Mouse (Mus musculus) kidney, postnatal 14 days (tissue): ENCODE measurements around the gene Gm21885.
"Not testable (repeated sequence)": the region's sequence is repeated elsewhere in the genome, so short reads cannot be mapped to it uniquely, and the experiment has no call there.

Source experiments
- DNase-seq: peaks from one replicate; pipeline ENCODE4 v3.0.0; 2022; ENCODE audit warnings: mixed read lengths

Gene Gm21885

DNA sequence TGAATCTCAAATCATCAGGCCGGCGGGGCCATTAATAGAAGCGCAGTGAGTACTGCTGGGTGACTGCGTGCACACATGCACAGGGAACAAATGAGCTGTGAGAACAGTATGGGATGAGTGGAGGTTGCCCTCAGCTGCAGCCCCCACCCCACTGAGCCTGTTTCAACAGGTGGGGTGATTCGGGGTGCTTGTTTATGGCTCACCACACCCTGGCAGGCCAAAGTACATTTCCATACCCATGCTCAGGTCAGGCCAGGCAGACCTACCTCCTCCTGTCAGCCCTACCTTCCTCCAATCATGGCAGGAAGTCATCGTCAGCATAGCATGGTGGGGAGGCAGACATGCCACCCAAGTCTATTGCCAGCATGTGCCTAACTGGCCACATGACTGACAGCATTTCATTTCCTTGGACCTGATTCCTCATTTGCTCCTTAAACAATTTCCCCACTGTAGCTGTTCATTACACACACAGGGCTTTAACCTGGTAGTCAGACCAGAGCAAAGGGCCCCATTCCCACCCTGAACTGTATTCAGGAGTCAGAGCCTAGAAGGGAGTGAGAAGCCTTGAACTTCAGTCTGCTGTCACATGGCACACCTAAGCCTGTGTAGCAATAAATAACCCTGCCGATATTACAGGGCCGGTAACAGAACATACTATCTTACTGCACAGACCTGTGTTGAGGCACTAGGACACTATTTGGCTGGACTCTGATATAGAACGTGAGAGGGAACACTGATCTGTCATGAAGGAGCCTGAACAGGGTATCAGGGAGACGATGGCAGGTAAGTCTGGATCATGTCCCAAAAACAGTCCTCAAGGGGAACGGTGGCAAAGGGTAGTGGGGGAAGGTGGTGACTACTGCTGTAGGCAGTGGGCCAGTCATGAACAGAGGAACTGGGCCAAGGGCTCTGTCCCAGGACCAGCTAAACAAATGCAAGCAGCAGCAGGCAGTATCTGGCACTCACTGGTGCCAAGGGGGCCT lies at the start of gene Gm21885:
Gene Gm21885 (plus strand): TSS at position 675 of the 983 bp plus-strand sequence.
- no peak for DNase-seq

DNA sequence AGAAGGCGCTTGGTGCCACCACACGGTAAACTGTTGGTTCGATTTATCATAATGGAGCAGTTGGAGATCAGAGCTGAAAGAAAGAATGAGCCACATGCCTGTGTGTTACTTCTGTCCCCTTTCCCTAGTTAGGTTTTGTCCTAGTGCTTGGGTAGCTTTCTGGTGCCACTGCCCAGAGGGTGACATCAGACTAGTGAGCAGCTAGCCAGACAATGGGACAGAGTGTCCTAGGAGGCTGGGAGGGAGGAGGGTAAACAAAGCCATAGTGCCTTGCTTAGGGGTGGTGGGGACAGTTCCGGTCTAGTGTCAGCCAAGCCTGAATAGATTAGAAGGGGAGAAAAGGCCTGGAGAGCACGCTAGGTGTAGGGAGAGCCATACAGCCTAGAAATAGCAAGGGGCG lies 48.3 kb upstream of the Gm21885 start:
- no peak for DNase-seq

DNA sequence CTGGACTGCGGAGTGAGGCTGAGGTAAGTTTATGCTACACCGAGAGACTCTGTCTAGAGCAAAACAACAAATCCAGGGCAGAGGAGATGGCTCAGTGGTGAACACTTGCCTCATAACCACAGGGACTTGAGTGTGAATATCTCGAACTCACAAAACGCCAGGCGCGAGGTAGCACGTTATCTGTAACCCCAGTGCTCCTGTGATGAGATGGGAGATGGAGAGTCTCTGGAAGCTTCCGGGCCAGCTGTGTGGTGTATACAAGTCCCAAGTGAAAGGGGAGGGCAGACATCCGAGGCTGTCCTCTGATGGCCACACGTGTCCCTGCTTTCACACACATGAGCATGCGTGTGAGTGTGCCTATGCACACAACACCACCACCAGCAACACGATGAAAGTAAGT lies 47.3 kb upstream of the Gm21885 start:
- DNase-seq = no peak

- DNase-seq = no peak
Observed at GRCm38 (mm10) chr11:94234857-94235256, 46.8 kb upstream of the Gm21885 start.

- DNase-seq = peak; percentile 75
Observed at GRCm38 (mm10) chr11:94236074-94236473, 45.6 kb upstream of the Gm21885 start.

DNA sequence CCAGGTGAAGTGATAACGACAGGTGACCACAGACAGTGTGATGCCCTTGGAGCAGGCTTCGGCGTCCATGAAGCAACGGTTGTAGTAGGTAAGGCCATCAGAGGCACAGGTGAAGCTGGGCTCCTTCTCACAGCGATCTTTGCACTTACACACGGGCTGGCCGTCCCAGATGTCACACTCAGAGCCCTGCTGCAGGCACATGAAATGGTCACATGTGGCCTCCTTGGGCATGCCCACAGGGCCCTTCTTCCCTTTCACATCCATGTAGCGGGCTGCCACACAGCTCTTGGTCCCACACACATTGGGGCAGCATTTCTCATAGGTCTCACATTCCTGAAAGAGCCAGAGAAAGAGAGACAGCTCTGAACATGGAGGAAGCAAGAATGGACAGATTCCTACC lies 42.9 kb upstream of the Gm21885 start:
- DNase-seq = no peak

DNA sequence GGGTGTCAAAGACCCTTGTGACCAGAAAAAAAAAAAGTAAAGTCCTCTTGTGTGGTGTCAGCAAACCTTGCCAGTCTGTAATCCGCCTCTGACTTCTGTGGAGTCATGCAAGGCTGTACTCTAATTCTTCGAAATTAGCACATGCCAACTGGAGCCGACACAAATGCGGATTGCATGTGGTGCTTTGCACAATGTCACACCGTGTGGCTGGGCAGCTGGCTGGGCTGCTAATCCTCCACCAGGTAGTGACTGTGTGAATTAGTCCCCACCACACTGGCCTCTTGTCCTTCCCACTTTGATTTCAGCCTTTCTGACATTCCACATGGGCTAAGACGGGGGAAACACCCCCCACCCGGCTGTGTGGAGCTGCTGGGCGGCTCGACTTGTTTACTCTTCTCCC lies 42.0 kb upstream of the Gm21885 start:
- no peak for DNase-seq

GRCm38 (mm10) chr11:94242760-94243421 lies 38.8 kb upstream of the Gm21885 start:
- DNase-seq = peak; percentile 36

DNA sequence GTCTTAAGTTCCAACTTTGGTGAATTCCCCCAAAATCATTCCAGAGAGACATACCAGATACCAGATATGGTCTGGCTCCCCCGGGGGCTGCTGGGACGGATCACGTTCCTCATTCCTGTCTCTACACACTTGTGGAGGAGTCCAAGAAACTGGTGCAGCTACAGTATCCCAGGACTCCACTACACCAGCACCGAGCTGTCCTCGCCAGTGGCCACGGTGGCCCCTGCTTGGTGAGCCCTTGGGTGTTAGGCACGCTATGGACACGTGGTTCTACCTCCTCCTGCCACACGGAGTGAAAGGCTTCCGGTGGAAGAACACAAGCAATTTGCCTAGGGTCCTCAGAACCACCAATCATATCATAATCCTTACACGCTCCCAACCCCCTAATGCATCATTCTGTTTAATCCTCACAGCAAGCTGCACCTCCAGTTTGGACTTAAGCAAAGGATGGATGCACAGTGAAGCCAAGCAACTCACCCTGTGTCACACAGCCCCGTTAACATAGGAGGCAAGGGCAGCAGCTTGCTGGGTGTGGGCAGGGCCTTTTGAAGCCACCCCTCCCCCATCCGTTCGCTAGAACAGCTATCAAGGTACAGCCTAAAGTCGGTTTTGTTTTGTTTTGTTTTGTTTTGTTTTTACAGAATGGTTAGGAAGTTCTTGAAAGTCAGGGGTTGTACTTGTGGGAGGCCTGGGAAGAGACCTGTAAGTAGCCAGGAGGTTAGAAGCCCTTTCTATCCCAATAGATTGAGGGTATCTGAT lies 38.1 kb upstream of the Gm21885 start:
- no peak for DNase-seq

DNA sequence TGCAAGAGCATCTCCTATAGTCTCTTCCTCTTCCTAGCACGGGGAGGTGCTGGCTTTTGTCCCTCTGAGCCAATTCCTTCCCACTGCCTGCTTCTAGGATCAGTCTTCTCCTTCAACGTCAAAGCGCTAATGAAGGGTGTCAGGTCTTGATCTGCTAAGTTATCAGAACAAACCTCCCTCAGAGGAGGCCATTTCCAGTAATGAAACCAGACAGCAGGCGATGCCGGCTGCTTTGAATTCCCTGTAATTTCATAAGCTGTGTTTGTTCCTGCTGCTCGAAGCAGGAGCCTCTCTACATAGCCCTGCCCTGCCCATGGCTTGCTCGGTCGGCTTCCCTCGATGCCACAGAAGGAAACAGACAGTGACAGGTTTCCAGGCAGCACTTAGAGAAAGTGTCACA lies 37.3 kb upstream of the Gm21885 start:
- DNase-seq = no peak

GRCm38 (mm10) chr11:94245955-94246788 lies 35.5 kb upstream of the Gm21885 start, which contains the start of gene Wfikkn2:
Gene Wfikkn2 (minus strand): TSS chr11:94246005.
- no peak for DNase-seq

GRCm38 (mm10) chr11:94246789-94247061 lies 34.9 kb upstream of the Gm21885 start:
- no peak for DNase-seq

DNA sequence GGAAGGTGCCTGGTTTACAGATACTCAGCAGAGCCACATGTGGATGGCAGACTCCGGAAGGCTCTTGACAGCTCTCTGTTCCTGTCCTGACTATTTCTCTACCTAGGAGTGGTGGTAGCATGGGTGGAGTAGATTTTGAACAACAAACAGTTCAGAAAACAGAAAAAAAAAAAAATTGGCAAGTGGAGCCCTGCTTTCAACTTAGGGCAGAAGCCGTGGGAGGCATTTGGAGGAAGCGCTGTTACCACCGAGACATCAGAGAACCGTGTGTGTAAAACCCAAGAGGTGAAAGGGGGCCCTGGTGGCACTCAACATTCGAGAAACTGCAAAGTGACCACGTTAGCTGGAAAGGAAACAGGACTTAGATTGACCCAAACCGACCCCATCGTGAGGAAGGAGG lies 28.5 kb upstream of the Gm21885 start:
- DNase-seq = no peak

GRCm38 (mm10) chr11:94253691-94254090 lies 28.0 kb upstream of the Gm21885 start:
- DNase-seq = no peak

- no peak for DNase-seq
Observed at GRCm38 (mm10) chr11:94255733-94256132, 25.9 kb upstream of the Gm21885 start.

DNA sequence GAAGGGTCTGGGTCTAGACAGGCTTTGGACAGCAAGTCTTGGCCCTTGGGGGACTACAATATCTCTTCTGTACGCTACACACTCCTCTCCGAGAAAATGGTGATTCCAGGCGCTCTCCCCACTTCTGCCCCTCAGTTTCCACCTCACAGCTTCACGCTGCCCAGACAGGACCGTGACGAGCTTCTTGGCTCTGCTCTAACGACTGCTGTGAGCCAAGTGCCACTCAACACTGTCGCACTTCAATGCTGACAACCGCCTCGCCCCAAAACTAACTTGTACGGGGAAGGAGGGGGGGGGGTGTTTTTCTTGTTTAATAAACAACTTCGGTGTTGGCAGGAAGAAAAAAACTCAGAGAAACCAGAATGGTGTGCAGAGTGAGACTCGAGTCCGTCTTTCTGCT lies 23.7 kb upstream of the Gm21885 start:
- no peak for DNase-seq

DNA sequence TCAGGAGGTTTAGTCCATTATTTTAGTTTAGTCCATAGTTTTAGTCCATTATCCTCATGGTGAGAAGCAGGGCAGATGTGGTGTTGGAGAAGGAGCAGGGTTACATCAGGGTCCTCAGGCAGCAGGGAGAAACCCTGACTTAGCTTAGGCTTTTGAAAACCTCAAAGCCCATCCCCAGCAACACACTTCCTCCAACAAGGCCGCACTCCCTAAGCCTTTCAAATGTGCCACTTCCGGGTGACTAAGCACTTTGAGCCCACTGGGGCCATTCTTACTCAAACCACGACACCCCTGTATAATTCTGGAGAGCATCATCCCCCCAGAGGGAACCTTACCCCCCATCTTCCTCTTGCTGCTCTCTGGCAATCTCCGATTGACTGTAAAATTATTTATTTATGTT lies 21.9 kb upstream of the Gm21885 start:
- DNase-seq = no peak

DNA sequence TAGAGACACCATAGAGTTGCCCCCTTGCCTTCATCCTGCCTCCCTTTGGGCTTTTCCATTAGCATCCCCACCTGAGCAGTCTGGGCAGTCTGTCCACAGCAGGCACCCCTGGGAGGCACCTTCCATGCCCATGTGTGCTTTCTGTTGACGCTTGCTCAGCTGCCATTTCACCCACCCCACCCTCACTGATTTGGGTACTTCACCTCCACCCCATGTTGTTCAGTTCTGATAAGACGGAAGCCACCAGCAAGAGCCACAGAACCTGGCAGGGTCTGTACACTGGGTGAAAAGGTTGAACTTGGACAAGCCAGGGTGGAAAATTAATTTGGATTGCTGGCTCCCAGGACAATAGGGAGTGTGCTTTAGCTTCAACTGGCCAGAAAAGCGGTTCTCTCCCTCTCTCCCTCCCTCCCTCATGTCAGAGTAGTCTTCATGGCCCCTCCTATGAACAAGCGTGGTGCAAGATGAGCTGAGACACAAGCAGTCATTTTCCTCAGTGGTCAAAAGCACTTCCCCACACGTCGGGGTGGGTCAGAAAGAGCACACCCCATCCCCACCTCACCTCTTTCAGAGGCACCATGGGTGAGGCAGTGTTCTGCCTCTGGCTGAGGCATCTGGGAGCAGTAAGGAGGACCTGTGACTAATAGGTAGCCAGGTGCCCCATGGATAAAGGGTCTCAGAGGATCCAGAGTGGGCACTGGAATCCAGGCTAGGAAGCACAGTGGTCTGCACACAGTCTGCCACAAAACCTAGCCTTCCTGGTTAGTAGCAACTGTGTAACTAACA lies 19.9 kb upstream of the Gm21885 start:
- DNase-seq = no peak

DNA sequence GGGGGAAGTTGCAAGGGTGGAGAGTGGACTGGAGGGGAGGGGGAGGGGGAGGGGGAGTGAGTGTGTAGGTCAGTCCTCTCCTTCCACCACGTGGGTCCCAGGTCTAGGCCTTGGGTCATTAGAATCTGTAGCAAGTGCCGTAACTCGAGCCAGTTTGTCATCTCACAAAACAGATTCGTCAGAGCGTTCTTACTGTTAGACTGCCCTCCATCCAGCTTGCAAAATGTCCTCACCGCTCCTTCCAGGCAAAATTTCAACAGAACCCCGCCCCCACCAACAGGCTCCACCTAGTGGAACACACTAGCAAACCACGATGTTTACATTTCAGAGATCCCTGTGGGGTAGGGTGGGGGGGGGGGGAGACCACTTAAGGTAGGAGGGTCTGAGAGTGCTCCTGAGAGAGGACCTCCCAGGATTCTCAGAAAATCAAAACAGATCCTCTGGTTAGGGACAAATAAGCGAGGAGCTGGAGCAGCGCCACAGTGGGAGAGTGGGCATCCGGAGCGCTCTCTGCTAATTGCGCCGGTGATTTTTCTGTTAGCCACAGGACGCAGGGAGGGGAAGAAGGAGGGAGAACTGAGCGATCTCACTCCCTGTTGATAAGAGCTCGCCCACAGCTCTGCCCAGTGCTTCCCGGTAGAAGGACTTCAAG lies 16.4 kb upstream of the Gm21885 start:
- DNase-seq = peak; percentile 69

DNA sequence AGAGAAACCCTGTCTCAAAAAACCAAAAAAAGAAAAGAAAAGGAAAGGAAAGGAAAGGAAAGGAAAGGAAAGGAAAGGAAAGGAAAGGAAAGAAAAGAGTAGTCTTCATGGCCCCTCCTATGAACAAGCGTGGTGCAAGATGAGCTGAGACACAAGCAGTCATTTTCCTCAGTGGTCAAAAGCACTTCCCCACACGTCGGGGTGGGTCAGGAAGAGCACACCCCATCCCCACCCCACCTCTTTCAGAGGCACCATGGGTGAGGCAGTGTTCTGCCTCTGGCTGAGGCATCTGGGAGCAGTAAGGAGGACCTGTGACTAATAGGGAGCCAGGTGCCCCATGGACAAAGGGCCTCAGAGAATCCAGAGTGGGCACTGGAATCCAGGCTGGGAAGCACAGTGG lies 15.5 kb upstream of the Gm21885 start:
- DNase-seq = not testable (repeated sequence)

DNA sequence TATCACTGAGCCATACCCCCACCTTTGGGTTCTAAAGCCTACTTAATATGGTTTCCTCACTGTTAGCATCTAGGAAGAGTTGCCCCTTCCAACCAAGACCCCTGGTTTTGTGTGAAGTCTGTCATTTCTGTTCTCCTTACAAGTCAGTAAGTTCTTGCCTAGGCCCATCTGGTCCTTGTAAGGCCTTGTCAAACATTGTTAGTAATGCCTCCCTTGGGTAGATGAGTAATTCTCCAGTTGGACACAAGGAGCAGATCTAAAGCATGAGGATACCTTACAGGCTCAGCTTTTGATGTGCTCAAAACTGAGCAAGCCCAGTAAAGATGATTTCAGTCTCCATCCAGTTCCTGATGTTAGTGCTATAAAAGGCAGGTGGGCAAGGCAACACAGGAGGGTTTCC lies 12.9 kb upstream of the Gm21885 start:
- DNase-seq = no peak
